Mouse (Mus musculus): ENCODE results near the gene Erbin. TPM values are rescaled to one million over a fixed set of nuclear protein-coding genes. Genes with fewer than 3 reads are reported as not detected.

Erbin gene
- 17.5 and 18.7 TPM in 2 replicates for polyA plus RNA-seq (2015; fragmentation: Nextera tagmentation; extraction: Ambion mirVana)

DNA sequence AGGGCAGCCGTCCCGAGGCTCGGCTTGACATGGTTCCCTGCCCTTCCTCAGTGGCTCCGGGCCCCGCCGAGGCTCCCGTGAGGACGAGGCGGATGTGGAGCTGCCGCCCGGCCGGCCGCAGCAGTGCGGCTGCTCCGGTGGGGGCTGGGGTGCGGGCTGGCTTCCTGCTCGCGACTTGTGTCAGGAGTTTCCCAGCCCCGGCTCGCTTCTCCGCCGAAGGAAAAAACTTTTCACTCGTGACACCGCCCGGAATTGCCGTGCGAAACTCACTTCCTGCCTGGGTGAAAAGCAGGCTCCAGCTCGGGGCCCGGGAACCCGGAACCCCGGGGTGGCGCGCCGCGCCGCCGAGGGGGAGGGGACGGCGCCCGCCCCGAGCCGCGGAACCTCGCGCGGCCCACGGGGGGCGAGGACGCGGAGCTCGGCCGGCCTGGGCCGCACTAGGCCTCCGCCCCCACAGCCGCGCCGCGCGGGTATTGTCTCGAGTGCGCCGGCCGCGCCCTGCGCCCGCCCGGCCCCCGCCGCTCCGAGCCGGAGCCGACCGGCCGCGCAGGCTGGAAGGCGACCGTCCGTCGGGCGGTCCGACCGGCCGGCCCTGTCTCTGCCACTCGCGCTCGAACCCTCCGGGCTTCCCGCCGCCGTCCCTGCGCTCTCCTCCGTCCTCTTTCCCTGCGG is at the start of gene Erbin:
Erbin (minus strand) TSS at position 254 of the 672 bp plus-strand sequence.
- under 1% methylated on average over 93 of the region's 93 CpGs for WGBS
- H3K4me2 ChIP-seq (replicated peaks): peak within 1 kb of the TSS; percentile 89
- H3K9me3 ChIP-seq: no peaks in the 10 kb centered on the region
- no peaks in the 10 kb centered on the region for H3K36me3 ChIP-seq
- peak within 1 kb of the TSS; percentile 86 for H3K4me3 ChIP-seq (replicated peaks)
- no peaks in the 10 kb centered on the region for H3K27me3 ChIP-seq (replicated peaks)
- ATAC-seq: peak; percentile 78
- H3K4me1 ChIP-seq (replicated peaks): peaks cover 5% of the 10 kb centered on the region; the same call in 1 of the 2 replicates
- peak within 1 kb of the TSS; percentile 100 for H3K27ac ChIP-seq
- peak within 1 kb of the TSS; percentile 98 for H3K9ac ChIP-seq

DNA sequence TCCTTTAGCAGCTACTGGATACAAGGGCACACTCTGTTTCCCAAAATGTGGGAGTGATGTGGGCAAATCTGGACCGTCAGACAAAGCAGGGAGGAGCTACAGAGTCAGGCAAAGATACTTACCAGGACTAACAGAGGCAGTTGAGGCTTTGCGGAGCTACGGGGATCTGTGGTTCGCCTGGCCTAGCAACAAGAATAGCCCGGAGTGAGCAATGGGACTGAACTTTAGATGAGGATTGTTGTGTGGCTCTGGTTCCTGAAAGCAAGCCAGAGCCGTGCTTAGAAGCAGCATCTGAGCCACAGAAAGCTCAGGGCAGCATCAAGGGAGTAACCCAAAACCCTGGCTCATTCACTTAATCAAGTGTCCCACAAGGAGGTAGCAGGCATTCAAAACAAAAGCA is 49.6 kb upstream of the Erbin start:
- no peak for ATAC-seq

DNA sequence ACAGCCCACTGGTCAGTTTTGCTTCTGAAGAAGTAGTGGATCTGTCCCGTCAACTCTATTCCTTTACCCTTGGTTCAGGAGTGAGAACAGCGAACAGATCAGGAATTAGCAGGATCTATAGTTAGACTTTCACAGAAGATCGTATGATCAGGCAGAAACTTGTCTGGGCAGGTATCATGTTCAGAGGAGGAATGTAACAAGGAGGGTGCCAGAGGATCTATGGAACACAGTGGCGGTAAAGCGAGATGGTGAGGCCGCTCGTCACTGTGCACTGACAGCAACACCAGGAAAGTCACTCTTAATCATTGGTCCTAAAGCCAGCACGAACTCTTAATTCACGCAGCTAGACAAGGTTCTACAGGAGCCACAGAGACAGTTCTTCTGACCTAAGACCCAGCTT is 47.7 kb upstream of the Erbin start:
- Histone ChIP-seq H3K4me1 (replicated peaks) (no peaks in the 10 kb centered on the region), H3K27ac (no peak overlapping the region), H3K9me3 (no peaks in the 10 kb centered on the region), H3K4me2 (replicated peaks) (no peak overlapping the region), H3K9ac (no peak overlapping the region), H3K4me3 (replicated peaks) (no peak overlapping the region), H3K36me3 (no peaks in the 10 kb centered on the region), H3K27me3 (replicated peaks) (no peaks in the 10 kb centered on the region)
- WGBS: 89% methylated on average over 9 of the region's 9 CpGs
- no peak for ATAC-seq

More for the DNA sequence above, 49.6 kb upstream of the Erbin start:
- Histone ChIP-seq H3K27me3 (replicated peaks) (no peaks in the 10 kb centered on the region), H3K36me3 (no peaks in the 10 kb centered on the region), H3K4me1 (replicated peaks) (0 out of 2 replicates have a peak, but pooled peaks cover 3% of the 10 kb centered on the region), H3K27ac (no peak overlapping the region), H3K4me3 (replicated peaks) (no peak overlapping the region), H3K4me2 (replicated peaks) (no peak overlapping the region), H3K9me3 (no peaks in the 10 kb centered on the region), H3K9ac (no peak overlapping the region)
- WGBS: 61% methylated on average over 6 of the region's 6 CpGs

DNA sequence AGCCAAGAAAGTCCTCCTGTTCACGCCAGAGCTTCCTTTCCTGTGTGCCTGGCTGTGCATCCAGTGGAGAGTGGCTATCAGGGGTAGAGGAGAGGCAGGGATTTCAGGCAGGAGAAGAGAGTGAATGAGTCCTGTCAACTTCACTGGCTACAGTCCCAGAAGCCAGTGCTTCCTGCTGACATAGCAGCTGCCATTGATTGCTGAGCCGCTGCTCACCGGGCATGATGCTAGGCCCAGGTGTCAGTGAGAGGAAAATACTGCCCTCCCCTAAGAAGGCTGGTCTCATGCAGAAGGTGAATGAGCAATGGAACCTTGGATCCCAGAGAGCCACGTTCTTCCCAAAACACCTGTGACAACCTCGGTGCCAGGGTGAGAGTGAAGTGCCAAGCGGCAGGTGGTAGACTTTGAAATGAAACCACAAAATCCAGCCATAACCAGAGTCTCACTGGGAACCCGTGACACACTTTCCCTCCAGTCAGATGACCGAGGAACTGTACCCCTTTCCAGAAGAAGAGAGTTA is 46.4 kb upstream of the Erbin start:
- WGBS: 87% methylated on average over 8 of the region's 8 CpGs
- no peaks in the 10 kb centered on the region for H3K27me3 ChIP-seq (replicated peaks)

DNA sequence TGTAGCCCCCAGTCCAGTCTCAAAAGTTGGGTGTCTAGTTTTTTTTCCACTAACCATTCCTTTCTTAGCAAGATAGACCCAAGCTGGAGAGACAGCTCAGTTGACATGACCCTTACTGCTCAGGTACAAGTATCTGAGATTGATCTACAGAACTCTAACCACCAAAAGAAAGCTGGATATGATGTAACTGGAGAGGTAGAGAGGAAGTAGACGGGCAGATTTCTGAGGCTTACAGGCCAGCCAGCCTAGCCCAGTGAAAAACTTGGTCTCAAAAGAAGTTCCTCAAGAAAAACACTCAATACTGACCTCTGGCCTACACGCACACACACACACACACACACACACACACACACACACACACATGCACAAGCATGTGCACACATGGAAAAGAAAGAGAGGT is 44.9 kb upstream of the Erbin start:
- no peaks in the 10 kb centered on the region for H3K9me3 ChIP-seq
- no peak overlapping the region for H3K4me3 ChIP-seq (replicated peaks)
- H3K9ac ChIP-seq: no peak overlapping the region
- H3K4me1 ChIP-seq (replicated peaks): no peaks in the 10 kb centered on the region
- H3K4me2 ChIP-seq (replicated peaks): no peak overlapping the region
- H3K27me3 ChIP-seq (replicated peaks): no peaks in the 10 kb centered on the region
- no peak for ATAC-seq
- WGBS: 90% methylated on average over 2 of the region's 2 CpGs
- H3K27ac ChIP-seq: no peak overlapping the region
- no peaks in the 10 kb centered on the region for H3K36me3 ChIP-seq

More for the DNA sequence above, 46.4 kb upstream of the Erbin start:
- ATAC-seq: no peak
- H3K27ac ChIP-seq: no peak overlapping the region
- no peak overlapping the region for H3K4me2 ChIP-seq (replicated peaks)
- H3K4me1 ChIP-seq (replicated peaks): no peaks in the 10 kb centered on the region
- H3K9me3 ChIP-seq: no peaks in the 10 kb centered on the region
- no peaks in the 10 kb centered on the region for H3K36me3 ChIP-seq
- H3K9ac ChIP-seq: no peak overlapping the region
- no peak overlapping the region for H3K4me3 ChIP-seq (replicated peaks)

DNA sequence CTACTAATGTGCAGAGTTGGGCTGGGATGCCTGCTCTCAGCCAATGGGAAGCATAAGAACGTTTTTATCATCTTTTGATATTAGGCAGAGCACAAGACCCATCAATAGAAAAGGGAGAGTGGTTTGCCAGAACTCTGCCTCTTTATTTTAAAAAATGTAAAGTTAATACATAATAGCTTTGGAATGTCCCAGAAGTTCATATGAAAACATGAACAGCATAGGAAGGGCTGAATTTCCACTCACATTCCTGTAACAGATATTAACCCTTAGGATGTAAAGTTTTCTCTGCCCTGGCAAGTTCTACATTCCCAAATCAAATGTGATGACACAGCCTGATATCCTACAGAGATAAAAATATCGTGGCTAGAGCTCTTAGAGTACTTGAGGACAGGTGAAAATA is 42.8 kb upstream of the Erbin start:
- peak; percentile 50 for ATAC-seq
- H3K9ac ChIP-seq: no peak overlapping the region

DNA sequence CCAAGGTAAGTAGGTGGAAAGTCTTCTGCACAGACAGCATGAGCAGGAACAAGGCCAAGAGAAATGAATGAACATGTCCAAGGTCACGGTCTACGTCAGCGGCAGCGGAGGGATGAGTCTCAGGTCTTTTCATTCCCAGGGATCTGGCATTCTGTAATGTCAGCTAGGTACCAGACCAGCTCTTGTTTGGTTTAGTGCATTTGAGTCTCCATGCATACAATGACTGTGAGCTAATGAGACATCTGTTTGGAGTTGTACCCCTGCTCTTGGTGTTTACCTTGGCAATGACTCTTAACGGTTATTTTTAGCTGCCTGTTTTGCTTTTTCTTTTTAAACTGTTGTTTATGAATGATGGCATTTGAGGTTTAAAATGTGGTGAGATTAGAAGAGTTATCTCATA is 39.5 kb upstream of the Erbin start:
- H3K36me3 ChIP-seq: no peaks in the 10 kb centered on the region
- WGBS: 46% methylated on average over 5 of the region's 5 CpGs
- H3K27me3 ChIP-seq (replicated peaks): no peaks in the 10 kb centered on the region
- no peaks in the 10 kb centered on the region for H3K9me3 ChIP-seq
- H3K27ac ChIP-seq: no peak overlapping the region
- no peak for ATAC-seq
- 0 out of 2 replicates have a peak, but pooled peaks cover 3% of the 10 kb centered on the region for H3K4me1 ChIP-seq (replicated peaks)
- no peak overlapping the region for H3K4me2 ChIP-seq (replicated peaks)
- H3K9ac ChIP-seq: no peak overlapping the region
- H3K4me3 ChIP-seq (replicated peaks): no peak overlapping the region

More for the DNA sequence above, 42.8 kb upstream of the Erbin start:
- WGBS: 47% methylated on average over 2 of the region's 2 CpGs
- no peaks in the 10 kb centered on the region for H3K9me3 ChIP-seq
- no peak overlapping the region for H3K4me2 ChIP-seq (replicated peaks)
- no peaks in the 10 kb centered on the region for H3K27me3 ChIP-seq (replicated peaks)
- H3K4me3 ChIP-seq (replicated peaks): no peak overlapping the region
- no peaks in the 10 kb centered on the region for H3K36me3 ChIP-seq
- no peaks in the 10 kb centered on the region for H3K4me1 ChIP-seq (replicated peaks)
- H3K27ac ChIP-seq: no peak overlapping the region

DNA sequence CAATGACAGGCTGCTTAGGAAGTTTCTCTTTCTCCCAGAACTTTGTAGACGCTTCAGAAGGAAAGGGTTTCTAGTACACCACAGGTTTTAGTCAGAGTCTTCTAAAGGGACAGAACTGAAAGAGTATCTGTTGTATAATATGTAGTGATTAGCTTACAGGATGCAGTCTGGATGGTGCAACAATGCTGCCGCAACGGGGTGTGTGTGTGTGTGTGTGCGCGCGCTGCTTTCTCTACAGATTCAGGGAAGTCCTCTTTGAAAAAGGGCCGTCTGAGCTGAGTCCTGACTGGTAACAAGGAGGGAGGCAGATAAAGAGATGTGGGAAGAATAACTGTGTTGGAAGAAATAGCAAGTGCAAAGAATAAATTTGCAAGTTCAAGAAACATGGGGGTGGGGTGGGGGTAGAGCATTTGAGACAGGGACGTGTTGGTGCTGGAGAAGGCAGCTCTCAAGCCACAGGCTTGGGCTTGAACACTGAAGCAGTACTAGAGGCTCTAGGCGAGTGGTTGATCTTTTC is 38.4 kb upstream of the Erbin start:
- Histone ChIP-seq H3K27ac (no peak overlapping the region), H3K4me3 (replicated peaks) (no peak overlapping the region)
- 80% methylated on average over 9 of the region's 9 CpGs for WGBS

DNA sequence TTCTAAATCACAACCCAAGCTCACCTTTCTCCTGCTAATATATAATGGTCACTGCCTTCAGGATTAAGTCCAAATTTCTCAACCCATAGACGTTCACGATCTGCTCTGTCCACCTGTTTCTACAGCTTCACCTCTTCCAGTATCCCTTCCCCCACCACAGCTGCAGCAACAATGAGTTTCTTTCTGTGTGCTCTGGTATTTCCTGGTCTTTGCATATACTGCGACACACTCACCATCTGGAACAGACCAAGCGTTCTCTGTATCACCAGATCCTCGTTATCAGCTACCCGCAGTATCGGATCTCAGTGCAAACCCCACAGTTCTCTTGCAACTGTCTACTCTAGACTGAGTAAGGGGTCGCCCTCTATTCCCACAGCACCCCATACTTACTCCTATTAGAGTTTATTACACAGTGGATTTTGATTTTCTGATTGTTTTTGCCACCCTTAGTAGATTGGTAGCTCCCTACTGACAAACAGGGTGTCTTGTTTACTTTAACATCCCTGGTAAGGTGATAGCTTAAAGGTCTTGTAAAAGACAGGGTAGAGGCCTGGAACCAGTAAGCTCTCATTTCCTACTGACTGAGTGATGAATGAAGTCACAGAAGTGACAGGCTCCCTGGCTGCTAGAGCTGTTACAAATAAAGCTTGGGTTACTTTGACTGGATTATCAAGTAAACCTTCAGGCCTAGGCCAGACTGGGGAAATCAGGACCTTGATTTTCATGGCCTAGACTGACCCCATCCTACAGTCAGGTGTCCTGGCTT is 37.0 kb upstream of the Erbin start:
- Histone ChIP-seq H3K4me3 (replicated peaks) (no peak overlapping the region), H3K4me2 (replicated peaks) (no peak overlapping the region), H3K27ac (no peak overlapping the region), H3K4me1 (replicated peaks) (0 out of 2 replicates have a peak, but pooled peaks cover 3% of the 10 kb centered on the region), H3K27me3 (replicated peaks) (no peaks in the 10 kb centered on the region), H3K9ac (no peak overlapping the region), H3K9me3 (no peaks in the 10 kb centered on the region), H3K36me3 (no peaks in the 10 kb centered on the region)
- ATAC-seq: peak; percentile 91
- 40% methylated on average over 8 of the region's 8 CpGs for WGBS

More for the DNA sequence above, 38.4 kb upstream of the Erbin start:
- no peaks in the 10 kb centered on the region for H3K36me3 ChIP-seq
- ATAC-seq: no peak
- no peak overlapping the region for H3K9ac ChIP-seq
- H3K9me3 ChIP-seq: no peaks in the 10 kb centered on the region
- H3K27me3 ChIP-seq (replicated peaks): no peaks in the 10 kb centered on the region
- H3K4me2 ChIP-seq (replicated peaks): no peak overlapping the region
- 0 out of 2 replicates have a peak, but pooled peaks cover 3% of the 10 kb centered on the region for H3K4me1 ChIP-seq (replicated peaks)

DNA sequence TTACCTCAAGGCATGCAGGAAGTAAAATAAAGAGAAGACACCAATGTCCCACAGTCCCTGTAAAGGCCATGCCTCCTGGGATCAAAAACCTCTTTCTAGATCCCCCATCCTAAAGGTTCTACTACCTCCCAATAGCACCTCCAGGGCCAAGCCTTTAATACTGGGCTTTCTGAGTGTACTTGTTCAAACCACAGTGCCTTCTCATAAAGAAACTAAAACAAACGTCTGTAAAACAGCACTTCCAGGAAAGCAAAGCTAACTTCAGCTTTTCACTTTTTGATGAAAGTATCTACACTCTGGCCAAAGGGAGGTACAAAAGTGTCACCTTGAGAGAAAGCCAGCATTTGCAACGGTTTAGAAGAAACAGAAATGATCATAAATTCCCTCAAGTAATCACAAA is 35.3 kb upstream of the Erbin start:
- H3K36me3 ChIP-seq: no peaks in the 10 kb centered on the region
- 0 out of 2 replicates have a peak, but pooled peaks cover 3% of the 10 kb centered on the region for H3K4me1 ChIP-seq (replicated peaks)
- WGBS: 42% methylated on average over 2 of the region's 2 CpGs
- no peak overlapping the region for H3K27ac ChIP-seq
- H3K27me3 ChIP-seq (replicated peaks): no peaks in the 10 kb centered on the region
- no peaks in the 10 kb centered on the region for H3K9me3 ChIP-seq
- no peak overlapping the region for H3K4me3 ChIP-seq (replicated peaks)
- no peak overlapping the region for H3K4me2 ChIP-seq (replicated peaks)
- ATAC-seq: no peak
- H3K9ac ChIP-seq: no peak overlapping the region

DNA sequence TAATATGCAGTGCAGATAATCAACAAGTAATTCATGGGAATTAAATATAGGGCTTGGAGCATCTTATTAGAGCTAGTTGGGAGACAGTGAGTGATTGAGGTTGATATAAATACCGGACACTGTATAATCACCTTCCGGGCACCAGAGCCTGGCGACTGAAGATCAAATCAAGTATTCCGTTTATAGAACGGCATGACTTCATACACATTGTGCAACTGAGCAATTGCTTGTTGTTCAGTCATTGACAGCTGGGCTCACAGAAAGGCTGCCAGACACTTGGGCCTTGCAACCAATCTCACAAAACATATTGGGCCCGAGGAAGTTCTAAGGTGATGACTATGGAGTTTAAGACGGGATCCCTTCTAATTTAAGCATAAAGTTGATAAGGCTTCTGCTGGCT is 31.1 kb upstream of the Erbin start:
- no peak for ATAC-seq
- Histone ChIP-seq H3K36me3 (no peaks in the 10 kb centered on the region), H3K4me2 (replicated peaks) (no peak overlapping the region), H3K4me1 (replicated peaks) (no peaks in the 10 kb centered on the region), H3K4me3 (replicated peaks) (no peak overlapping the region), H3K27ac (no peak overlapping the region), H3K9ac (no peak overlapping the region), H3K27me3 (replicated peaks) (no peaks in the 10 kb centered on the region), H3K9me3 (no peaks in the 10 kb centered on the region)
- WGBS: 65% methylated on average over 7 of the region's 7 CpGs

DNA sequence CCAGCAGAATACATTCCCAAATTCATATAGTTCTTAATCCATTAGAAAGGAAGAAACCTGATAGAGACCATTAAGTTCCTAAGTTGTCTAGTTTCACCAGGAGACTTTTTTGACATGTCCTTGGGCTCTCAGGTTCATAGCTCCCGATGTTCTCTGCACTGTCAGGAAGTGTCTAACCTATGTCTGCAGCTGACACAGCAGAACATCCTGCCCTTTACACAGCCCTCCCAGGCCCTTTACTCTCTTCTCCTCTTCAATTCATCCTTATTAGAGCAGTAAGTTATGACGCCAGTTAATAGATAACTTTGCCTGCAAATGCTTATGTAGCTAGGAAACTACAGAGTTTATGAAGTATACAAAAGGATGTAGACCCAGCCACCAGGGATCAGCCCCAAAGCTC is 20.5 kb upstream of the Erbin start:
- no peak for ATAC-seq
- no peaks in the 10 kb centered on the region for H3K9me3 ChIP-seq
- no peak overlapping the region for H3K4me3 ChIP-seq (replicated peaks)
- 43% methylated on average over 2 of the region's 2 CpGs for WGBS
- no peaks in the 10 kb centered on the region for H3K36me3 ChIP-seq
- no peak overlapping the region for H3K9ac ChIP-seq
- no peak overlapping the region for H3K27ac ChIP-seq
- no peak overlapping the region for H3K4me2 ChIP-seq (replicated peaks)
- no peaks in the 10 kb centered on the region for H3K4me1 ChIP-seq (replicated peaks)
- no peaks in the 10 kb centered on the region for H3K27me3 ChIP-seq (replicated peaks)
